Mouse (Mus musculus): ENCODE data around the gene Trank1. TPM values are rescaled to one million over a fixed set of nuclear protein-coding genes. Genes with fewer than 3 reads are reported as not detected.

Gene Trank1
- polyA plus RNA-seq, 1 experiment = 0.75 TPM

GRCm38 (mm10) chr9:111387576-111387975, 76.0 kb downstream of the Trank1 start:
- H3K4me1 ChIP-seq (ENCODE audit: control insufficient read depth, insufficient read depth, low read length) = no peaks in the 10 kb centered on the region
- no peak overlapping the region for H3K27ac ChIP-seq (ENCODE audit: control insufficient read depth, insufficient read depth, low read depth, low read length, poor library complexity)
- TF ChIP-seq POLR2A (IDR thresholded peaks at IDR 0.05; ENCODE audit: borderline replicate concordance, control insufficient read depth, low read depth, low read length) (no peak), CTCF (IDR thresholded peaks at IDR 0.05; ENCODE audit: control insufficient read depth, insufficient read depth, low read length) (no peak)
- H3K4me3 ChIP-seq (replicated peaks; ENCODE audit: control insufficient read depth, low read depth, low read length) = no peak overlapping the region
- 87% methylated on average over 4 of the region's 4 CpGs for WGBS

- 66% methylated on average over 9 of the region's 9 CpGs for WGBS
- Histone ChIP-seq H3K4me3 (replicated peaks; ENCODE audit: control insufficient read depth, low read depth, low read length) (no peak overlapping the region), H3K4me1 (ENCODE audit: control insufficient read depth, insufficient read depth, low read length) (no peaks in the 10 kb centered on the region), H3K27ac (ENCODE audit: control insufficient read depth, insufficient read depth, low read depth, low read length, poor library complexity) (no peak overlapping the region; the same call in 1 of the 2 replicates)
- TF ChIP-seq POLR2A (IDR thresholded peaks at IDR 0.05; ENCODE audit: borderline replicate concordance, control insufficient read depth, low read depth, low read length) (no peak), CTCF (IDR thresholded peaks at IDR 0.05; ENCODE audit: control insufficient read depth, insufficient read depth, low read length) (no peak)
Observed at GRCm38 (mm10) chr9:111390016-111390415, 78.5 kb downstream of the Trank1 start.

GRCm38 (mm10) chr9:111391036-111391435, 79.5 kb downstream of the Trank1 start:
- no peak overlapping the region for H3K4me3 ChIP-seq (replicated peaks; ENCODE audit: control insufficient read depth, low read depth, low read length)
- H3K27ac ChIP-seq (ENCODE audit: control insufficient read depth, insufficient read depth, low read depth, low read length, poor library complexity) = no peak overlapping the region
- TF ChIP-seq POLR2A (IDR thresholded peaks at IDR 0.05; ENCODE audit: borderline replicate concordance, control insufficient read depth, low read depth, low read length) (no peak), CTCF (IDR thresholded peaks at IDR 0.05; ENCODE audit: control insufficient read depth, insufficient read depth, low read length) (no peak)
- WGBS = 79% methylated on average over 8 of the region's 8 CpGs
- H3K4me1 ChIP-seq (ENCODE audit: control insufficient read depth, insufficient read depth, low read length) = no peaks in the 10 kb centered on the region

- Histone ChIP-seq H3K27ac (ENCODE audit: control insufficient read depth, insufficient read depth, low read depth, low read length, poor library complexity) (no peak overlapping the region), H3K4me3 (replicated peaks; ENCODE audit: control insufficient read depth, low read depth, low read length) (no peak overlapping the region), H3K4me1 (ENCODE audit: control insufficient read depth, insufficient read depth, low read length) (no peaks in the 10 kb centered on the region)
- TF ChIP-seq CTCF (IDR thresholded peaks at IDR 0.05; ENCODE audit: control insufficient read depth, insufficient read depth, low read length) = no peak
- TF ChIP-seq POLR2A (IDR thresholded peaks at IDR 0.05; ENCODE audit: borderline replicate concordance, control insufficient read depth, low read depth, low read length) = no peak
- 86% methylated on average over 18 of the region's 18 CpGs for WGBS
Observed at GRCm38 (mm10) chr9:111391926-111392442, 80.4 kb downstream of the Trank1 start.

GRCm38 (mm10) chr9:111395265-111395664, 83.7 kb downstream of the Trank1 start:
- WGBS = 80% methylated on average over 5 of the region's 5 CpGs

GRCm38 (mm10) chr9:111398059-111398458, 86.5 kb downstream of the Trank1 start:
- TF ChIP-seq CTCF (IDR thresholded peaks at IDR 0.05; ENCODE audit: control insufficient read depth, insufficient read depth, low read length) (no peak), POLR2A (IDR thresholded peaks at IDR 0.05; ENCODE audit: borderline replicate concordance, control insufficient read depth, low read depth, low read length) (no peak)
- Histone ChIP-seq H3K27ac (ENCODE audit: control insufficient read depth, insufficient read depth, low read depth, low read length, poor library complexity) (no peak overlapping the region), H3K4me3 (replicated peaks; ENCODE audit: control insufficient read depth, low read depth, low read length) (no peak overlapping the region), H3K4me1 (ENCODE audit: control insufficient read depth, insufficient read depth, low read length) (no peaks in the 10 kb centered on the region)
- WGBS = 70% methylated on average over 2 of the region's 2 CpGs

More at GRCm38 (mm10) chr9:111395265-111395664, 83.7 kb downstream of the Trank1 start:
- TF ChIP-seq CTCF (IDR thresholded peaks at IDR 0.05; ENCODE audit: control insufficient read depth, insufficient read depth, low read length) = no peak
- Histone ChIP-seq H3K27ac (ENCODE audit: control insufficient read depth, insufficient read depth, low read depth, low read length, poor library complexity) (no peak overlapping the region), H3K4me3 (replicated peaks; ENCODE audit: control insufficient read depth, low read depth, low read length) (no peak overlapping the region), H3K4me1 (ENCODE audit: control insufficient read depth, insufficient read depth, low read length) (no peaks in the 10 kb centered on the region)

GRCm38 (mm10) chr9:111400089-111400488, 88.5 kb downstream of the Trank1 start:
- Histone ChIP-seq H3K27ac (ENCODE audit: control insufficient read depth, insufficient read depth, low read depth, low read length, poor library complexity) (no peak overlapping the region), H3K4me3 (replicated peaks; ENCODE audit: control insufficient read depth, low read depth, low read length) (no peak overlapping the region), H3K4me1 (ENCODE audit: control insufficient read depth, insufficient read depth, low read length) (no peaks in the 10 kb centered on the region)
- 74% methylated on average over 4 of the region's 4 CpGs for WGBS
- no peak for TF ChIP-seq POLR2A (IDR thresholded peaks at IDR 0.05; ENCODE audit: borderline replicate concordance, control insufficient read depth, low read depth, low read length)
- no peak for TF ChIP-seq CTCF (IDR thresholded peaks at IDR 0.05; ENCODE audit: control insufficient read depth, insufficient read depth, low read length)

GRCm38 (mm10) chr9:111403159-111403558, 91.6 kb downstream of the Trank1 start:
- TF ChIP-seq CTCF (IDR thresholded peaks at IDR 0.05; ENCODE audit: control insufficient read depth, insufficient read depth, low read length) (no peak), POLR2A (IDR thresholded peaks at IDR 0.05; ENCODE audit: borderline replicate concordance, control insufficient read depth, low read depth, low read length) (no peak)
- Histone ChIP-seq H3K27ac (ENCODE audit: control insufficient read depth, insufficient read depth, low read depth, low read length, poor library complexity) (no peak overlapping the region), H3K4me3 (replicated peaks; ENCODE audit: control insufficient read depth, low read depth, low read length) (no peak overlapping the region), H3K4me1 (ENCODE audit: control insufficient read depth, insufficient read depth, low read length) (no peaks in the 10 kb centered on the region)
- 84% methylated on average over 4 of the region's 4 CpGs for WGBS

Measured in bone marrow, adult 2 months (tissue).